Mouse (Mus musculus) intestine, embryonic 14.5 days (tissue): ENCODE measurements at regions not wholly inside any gene's neighbourhood (a gene's known extent, or its start where the extent isn't known, plus 50 kb on each side); places are given as distances from the start of the nearest gene placed in this dataset.

Experiments used
- ATAC-seq: fragments of 200-750 bp; cut with Nextera tagmentation; replicated peaks from 2 replicates; pipeline ENCODE4 v1.8.0; 2017; ENCODE audit warnings: low read depth, moderate number of reproducible peaks, moderate TSS enrichment, moderate library complexity; ENCODE audit not compliant: low FRiP score, low TSS enrichment
- DNase-seq: peaks from one replicate; pipeline ENCODE4 v3.0.0-alpha.2; 2018; ENCODE audit warnings: low spot score
- H3K27ac ChIP-seq: fragments of 300-500 bp; sonication (generic); 2 replicates; pipeline ENCODE4 v1.5.1; 2014; ENCODE audit warnings: low read depth, mild to moderate bottlenecking, control low read depth
- H3K27me3 ChIP-seq: fragments of 300-500 bp; sonication (generic); replicated peaks from 2 replicates; pipeline ENCODE4 v1.6.1; 2014; ENCODE audit warnings: low read length, control low read depth; ENCODE audit not compliant: control insufficient read depth, insufficient read depth
- H3K36me3 ChIP-seq: fragments of 300-500 bp; sonication (generic); 2 replicates; pipeline ENCODE4 v1.6.1; 2014; ENCODE audit warnings: low read length, control low read depth; ENCODE audit not compliant: control insufficient read depth, insufficient read depth
- H3K4me1 ChIP-seq: fragments of 300-500 bp; sonication (generic); replicated peaks from 2 replicates; pipeline ENCODE4 v1.6.1; 2014; ENCODE audit warnings: low read length, control low read depth, mixed read lengths; ENCODE audit not compliant: control insufficient read depth, insufficient read depth
- H3K4me2 ChIP-seq: fragments of 300-500 bp; sonication (generic); 2 replicates; pipeline ENCODE4 v1.6.1; 2014; ENCODE audit warnings: low read length
- H3K4me3 ChIP-seq: fragments of 300-500 bp; sonication (generic); 2 replicates; pipeline ENCODE4 v1.5.1; 2014; ENCODE audit warnings: low read depth, low read length, control low read depth, mixed read lengths
- H3K9ac ChIP-seq: fragments of 300-500 bp; sonication (generic); 2 replicates; pipeline ENCODE4 v1.6.1; 2014; ENCODE audit warnings: mild to moderate bottlenecking, low read length
- H3K9me3 ChIP-seq: fragments of 300-500 bp; sonication (generic); 2 replicates; pipeline ENCODE4 v1.6.1; 2016; ENCODE audit warnings: low read length, control low read depth; ENCODE audit not compliant: control insufficient read depth
- WGBS: fragments of 180-500 bp; shearing (Covaris S2); extraction: QIAGEN DNeasy Blood & Tissue Kit; methylation state at CpG from one replicate; pipeline ENCODE4 v1.1.7; 2014; 5-methylcytosine and 5-hydroxymethylcytosine counted together

GRCm38 (mm10) chr6:127275430-127275784, 123.4 kb upstream of the Ccnd2 start:
- no peaks in the 10 kb centered on the region for H3K9me3 ChIP-seq
- no peaks in the 10 kb centered on the region for H3K36me3 ChIP-seq
- DNase-seq = no peak
- no peak overlapping the region for H3K4me2 ChIP-seq
- 96% methylated on average over 2 of the region's 2 CpGs for WGBS
- no peak for ATAC-seq
- H3K27ac ChIP-seq = no peak overlapping the region
- H3K9ac ChIP-seq = no peak overlapping the region
- H3K27me3 ChIP-seq = no peaks in the 10 kb centered on the region
- H3K4me3 ChIP-seq = no peak overlapping the region
- H3K4me1 ChIP-seq = no peaks in the 10 kb centered on the region; the same call in 1 of the 2 replicates

- no peak overlapping the region for H3K9ac ChIP-seq
- ATAC-seq (no peak), DNase-seq (no peak)
- no peak overlapping the region for H3K4me2 ChIP-seq
- no peaks in the 10 kb centered on the region for H3K36me3 ChIP-seq
- 96% methylated on average over 4 of the region's 4 CpGs for WGBS
- no peaks in the 10 kb centered on the region for H3K9me3 ChIP-seq
- H3K4me3 ChIP-seq = no peak overlapping the region
- no peak overlapping the region for H3K27ac ChIP-seq
- H3K4me1 ChIP-seq = no peaks in the 10 kb centered on the region
- H3K27me3 ChIP-seq = no peaks in the 10 kb centered on the region
These were observed 124.4 kb upstream of the Ccnd2 start for GRCm38 (mm10) chr6:127276362-127276761.

- ATAC-seq (no peak), DNase-seq (no peak)
- no peaks in the 10 kb centered on the region for H3K4me1 ChIP-seq
- no peak overlapping the region for H3K4me2 ChIP-seq
- H3K9ac ChIP-seq = no peak overlapping the region
- H3K9me3 ChIP-seq = no peaks in the 10 kb centered on the region
- H3K27me3 ChIP-seq = no peaks in the 10 kb centered on the region
- H3K36me3 ChIP-seq = no peaks in the 10 kb centered on the region
- no peak overlapping the region for H3K27ac ChIP-seq
- H3K4me3 ChIP-seq = no peak overlapping the region
- WGBS = 83% methylated on average over 4 of the region's 4 CpGs
These were observed 126.4 kb upstream of the Ccnd2 start for GRCm38 (mm10) chr6:127278402-127278801.

GRCm38 (mm10) chr6:127284226-127284625, 132.2 kb upstream of the Ccnd2 start:
- no peak for DNase-seq
- ATAC-seq = no peak
- H3K4me1 ChIP-seq = peaks cover 19% of the 10 kb centered on the region
- H3K27me3 ChIP-seq = no peaks in the 10 kb centered on the region
- H3K4me2 ChIP-seq = no peak overlapping the region
- WGBS = 44% methylated on average over 6 of the region's 6 CpGs
- H3K27ac ChIP-seq = no peak overlapping the region
- H3K4me3 ChIP-seq = no peak overlapping the region
- no peak overlapping the region for H3K9ac ChIP-seq
- no peaks in the 10 kb centered on the region for H3K9me3 ChIP-seq
- no peaks in the 10 kb centered on the region for H3K36me3 ChIP-seq

- H3K4me1 ChIP-seq = peaks cover 19% of the 10 kb centered on the region
- no peaks in the 10 kb centered on the region for H3K27me3 ChIP-seq
- no peak overlapping the region for H3K4me3 ChIP-seq
- H3K9ac ChIP-seq = no peak overlapping the region
- no peak for DNase-seq
- WGBS = 43% methylated on average over 12 of the region's 12 CpGs
- H3K4me2 ChIP-seq = no peak overlapping the region
- ATAC-seq = no peak
- H3K27ac ChIP-seq = no peak overlapping the region
- H3K9me3 ChIP-seq = no peaks in the 10 kb centered on the region
- no peaks in the 10 kb centered on the region for H3K36me3 ChIP-seq
These were observed 134.9 kb upstream of the Ccnd2 start for GRCm38 (mm10) chr6:127286681-127287476.

GRCm38 (mm10) chr6:127288946-127289345, 137.0 kb upstream of the Ccnd2 start:
- no peaks in the 10 kb centered on the region for H3K9me3 ChIP-seq
- H3K36me3 ChIP-seq = no peaks in the 10 kb centered on the region
- no peak overlapping the region for H3K27ac ChIP-seq
- ATAC-seq (no peak), DNase-seq (no peak)
- no peak overlapping the region for H3K9ac ChIP-seq
- no peaks in the 10 kb centered on the region for H3K27me3 ChIP-seq
- H3K4me3 ChIP-seq = no peak overlapping the region
- WGBS = 90% methylated on average over 3 of the region's 3 CpGs
- peaks cover 16% of the 10 kb centered on the region for H3K4me1 ChIP-seq
- no peak overlapping the region for H3K4me2 ChIP-seq

- Histone ChIP-seq H3K27ac (no peak overlapping the region), H3K9me3 (no peaks in the 10 kb centered on the region), H3K9ac (no peak overlapping the region), H3K4me2 (no peak overlapping the region), H3K4me1 (peaks cover 5% of the 10 kb centered on the region; the same call in 1 of the 2 replicates), H3K27me3 (no peaks in the 10 kb centered on the region), H3K4me3 (no peak overlapping the region), H3K36me3 (no peaks in the 10 kb centered on the region)
- no peak for DNase-seq
- ATAC-seq = no peak
- 39% methylated on average over 7 of the region's 7 CpGs for WGBS
These were observed 139.9 kb upstream of the Ccnd2 start for GRCm38 (mm10) chr6:127291937-127292336.

- H3K9ac ChIP-seq = no peak overlapping the region
- WGBS = 61% methylated on average over 2 of the region's 2 CpGs
These were observed 141.8 kb upstream of the Ccnd2 start for GRCm38 (mm10) chr6:127293829-127294228.

GRCm38 (mm10) chr6:127298105-127298504, 146.1 kb upstream of the Ccnd2 start:
- Histone ChIP-seq H3K27ac (no peak overlapping the region), H3K4me2 (no peak overlapping the region), H3K9ac (no peak overlapping the region), H3K36me3 (no peaks in the 10 kb centered on the region), H3K4me1 (no peaks in the 10 kb centered on the region), H3K27me3 (no peaks in the 10 kb centered on the region), H3K9me3 (no peaks in the 10 kb centered on the region), H3K4me3 (no peak overlapping the region)
- DNase-seq (no peak), ATAC-seq (no peak)
- WGBS = 70% methylated on average over 7 of the region's 7 CpGs

More at GRCm38 (mm10) chr6:127293829-127294228, 141.8 kb upstream of the Ccnd2 start:
- Histone ChIP-seq H3K36me3 (no peaks in the 10 kb centered on the region), H3K4me2 (no peak overlapping the region), H3K4me1 (no peaks in the 10 kb centered on the region), H3K4me3 (no peak overlapping the region), H3K27ac (no peak overlapping the region), H3K27me3 (no peaks in the 10 kb centered on the region), H3K9me3 (no peaks in the 10 kb centered on the region)
- ATAC-seq (no peak), DNase-seq (no peak)
